Mouse (Mus musculus) cerebellum, adult 18-20 months (tissue): Measurements from ENCODE around the gene Slc39a5.

Experiments
- DNase-seq, 2 experiments: peaks; one replicate each; pipeline ENCODE4 v3.0.0; 2021

Gene Slc39a5

GRCm38 (mm10) chr10:128409692-128410559, 8.9 kb upstream of the Slc39a5 start:
- DNase-seq: peak; percentile 97 to 98

DNA sequence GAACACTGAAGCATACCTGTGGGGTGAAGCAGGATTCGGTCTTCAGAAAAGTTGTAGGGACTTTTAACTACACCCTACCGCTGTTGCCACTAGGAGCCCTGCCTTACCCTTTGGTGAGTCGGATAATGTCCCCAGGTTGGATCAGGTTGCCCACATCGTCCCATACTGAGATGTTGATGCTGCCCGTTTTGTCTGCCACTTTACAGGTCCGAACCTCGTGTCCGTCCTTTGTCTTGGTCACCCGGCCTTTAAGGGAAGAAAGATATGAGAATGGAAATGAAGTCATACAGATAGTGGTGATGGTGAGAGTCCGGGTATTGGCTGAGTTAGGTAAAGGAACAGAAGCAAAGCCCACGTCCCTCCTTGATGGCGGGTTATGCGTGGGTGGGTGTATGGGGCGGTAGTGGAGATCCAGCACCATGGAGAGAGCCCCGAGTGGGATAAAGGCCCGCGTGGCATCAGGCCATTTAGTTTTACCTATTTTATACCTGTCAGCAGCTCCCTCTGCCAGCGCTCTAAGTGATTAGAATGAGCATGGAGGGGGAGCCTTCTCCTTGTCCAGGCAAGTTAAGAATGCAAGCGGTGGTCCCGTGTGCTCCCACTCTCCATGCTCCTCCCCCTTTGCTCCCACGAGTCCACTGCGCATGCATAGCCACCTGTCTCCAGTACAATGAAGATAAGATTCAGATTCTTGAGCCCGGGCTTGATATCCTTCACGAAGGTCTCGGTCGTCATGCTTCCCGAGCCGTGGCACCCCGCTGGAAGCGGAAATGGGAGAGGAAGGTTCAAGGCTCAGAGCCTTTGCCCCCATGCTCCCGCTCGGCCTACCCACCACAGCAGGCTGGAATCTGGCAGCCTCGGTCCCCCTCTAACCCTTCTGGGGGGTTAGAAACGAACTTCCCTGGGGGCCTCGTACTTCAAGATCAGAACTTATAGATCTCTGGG, 7.8 kb upstream of the Slc39a5 start:
- DNase-seq: peak; percentile 46 to 58

DNA sequence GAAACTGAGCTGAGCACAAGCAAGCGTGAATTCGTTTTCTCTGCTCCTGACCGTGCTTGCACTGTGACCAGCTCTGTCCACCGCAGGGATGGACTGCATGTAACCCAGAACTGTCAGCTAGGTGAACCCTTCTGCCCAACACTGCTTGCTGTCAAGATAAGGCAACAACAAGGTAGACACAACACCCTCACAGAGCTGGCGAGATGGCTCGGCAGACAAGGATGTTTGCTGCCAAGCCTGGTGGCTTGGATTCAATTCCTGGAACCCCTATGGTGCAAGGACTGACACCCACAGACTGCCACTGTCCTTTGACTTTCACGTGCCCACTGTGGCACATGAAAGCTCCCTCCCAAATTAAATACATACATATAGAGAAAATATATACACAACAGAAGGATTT, 2.9 kb upstream of the Slc39a5 start:
- peak; percentile 77 for DNase-seq

- DNase-seq: no peak
Measured at GRCm38 (mm10) chr10:128401638-128402037, 609 bp upstream of the Slc39a5 start.

- no peak for DNase-seq
Measured at GRCm38 (mm10) chr10:128400338-128400737, 691 bp downstream of the Slc39a5 start.

- DNase-seq: peak; percentile 59 to 68
Measured at GRCm38 (mm10) chr10:128397466-128397865, 3.6 kb downstream of the Slc39a5 start.

GRCm38 (mm10) chr10:128396716-128397264, 4.2 kb downstream of the Slc39a5 start:
- no peak for DNase-seq

- DNase-seq: no peak
Measured at GRCm38 (mm10) chr10:128396017-128396673, 4.9 kb downstream of the Slc39a5 start.

DNA sequence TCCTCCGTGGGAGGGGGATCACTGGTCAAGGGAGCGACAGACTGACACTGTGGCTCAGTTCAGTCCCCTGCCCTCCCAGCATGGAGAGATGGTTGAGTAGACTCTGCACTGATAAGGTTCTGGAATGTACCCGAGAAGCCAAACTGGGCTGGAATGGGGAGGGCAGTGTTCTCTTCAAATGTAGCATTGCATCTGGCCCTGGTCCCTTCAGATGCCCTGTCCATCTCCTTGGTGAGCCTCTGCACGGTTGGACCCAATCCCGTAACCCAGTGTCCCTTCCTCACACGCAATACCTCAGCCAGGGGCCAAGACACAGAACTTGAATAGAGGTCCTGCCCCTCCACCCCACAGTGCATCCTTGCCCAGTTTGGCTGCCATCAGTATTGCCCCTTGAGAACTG, 9.2 kb downstream of the Slc39a5 start:
- no peak for DNase-seq

GRCm38 (mm10) chr10:128390366-128390765, 10.7 kb downstream of the Slc39a5 start:
- DNase-seq: no peak

DNA sequence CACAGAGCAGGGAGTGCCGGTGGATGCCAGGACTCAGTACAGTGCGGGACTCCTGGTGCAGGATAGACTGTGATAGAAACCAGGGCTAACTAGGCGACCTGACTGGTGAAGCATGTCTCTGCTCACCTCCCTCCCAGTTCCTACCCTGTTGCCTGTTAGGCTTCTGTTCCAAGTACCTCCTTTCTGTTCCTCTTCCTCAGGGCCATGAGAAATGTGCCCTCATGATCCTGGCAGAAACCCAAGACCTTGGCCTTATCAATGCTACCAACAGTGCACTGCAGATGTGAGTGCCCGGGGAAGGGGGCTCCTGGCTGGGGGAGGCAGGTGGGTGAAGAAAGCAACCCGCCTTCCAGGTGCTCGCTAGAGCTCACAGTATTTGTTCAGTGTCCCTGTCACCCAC, 11.5 kb downstream of the Slc39a5 start:
- DNase-seq: no peak

DNA sequence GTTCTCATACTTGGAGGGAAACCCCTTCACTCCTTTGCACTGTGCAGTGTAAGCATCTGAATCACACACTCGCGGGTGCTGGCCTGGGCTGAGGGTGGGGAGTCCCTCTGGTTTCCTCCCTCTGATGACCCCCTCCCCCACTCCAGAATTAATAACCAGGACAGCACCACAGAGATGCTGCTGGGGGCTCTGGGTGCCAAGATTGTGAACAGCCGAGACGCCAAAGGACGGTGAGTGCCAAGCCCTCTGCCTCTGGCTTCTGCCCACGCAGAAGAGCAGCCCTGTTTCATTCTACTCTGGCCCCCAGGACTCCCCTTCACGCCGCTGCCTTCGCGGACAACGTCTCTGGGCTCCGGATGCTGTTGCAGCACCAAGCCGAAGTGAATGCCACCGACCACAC, 12.1 kb downstream of the Slc39a5 start:
- peak in 1 of 2 experiments; percentile 26 for DNase-seq

GRCm38 (mm10) chr10:128385902-128386301, 15.1 kb downstream of the Slc39a5 start:
- DNase-seq: no peak

GRCm38 (mm10) chr10:128382482-128382881, 18.5 kb downstream of the Slc39a5 start:
- no peak for DNase-seq

DNA sequence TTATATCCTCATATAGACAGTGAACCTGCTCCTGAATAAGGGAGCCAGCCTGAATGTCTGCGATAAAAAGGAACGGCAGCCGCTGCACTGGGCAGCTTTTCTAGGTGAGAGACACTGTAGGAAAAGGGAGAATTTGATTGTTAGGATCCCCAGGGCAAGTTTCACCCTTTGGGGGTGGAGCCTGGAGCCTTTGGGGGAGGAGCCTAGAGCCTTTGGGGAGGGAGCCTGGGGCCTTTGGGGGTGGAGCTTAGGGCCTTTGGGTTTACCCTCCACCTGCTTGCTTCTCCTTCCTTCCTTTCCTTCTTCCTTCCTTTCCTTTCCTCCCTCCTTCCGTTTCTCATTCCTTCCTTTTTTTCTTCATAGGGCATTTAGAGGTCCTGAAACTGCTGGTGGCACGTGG, 20.5 kb downstream of the Slc39a5 start:
- DNase-seq: no peak

DNA sequence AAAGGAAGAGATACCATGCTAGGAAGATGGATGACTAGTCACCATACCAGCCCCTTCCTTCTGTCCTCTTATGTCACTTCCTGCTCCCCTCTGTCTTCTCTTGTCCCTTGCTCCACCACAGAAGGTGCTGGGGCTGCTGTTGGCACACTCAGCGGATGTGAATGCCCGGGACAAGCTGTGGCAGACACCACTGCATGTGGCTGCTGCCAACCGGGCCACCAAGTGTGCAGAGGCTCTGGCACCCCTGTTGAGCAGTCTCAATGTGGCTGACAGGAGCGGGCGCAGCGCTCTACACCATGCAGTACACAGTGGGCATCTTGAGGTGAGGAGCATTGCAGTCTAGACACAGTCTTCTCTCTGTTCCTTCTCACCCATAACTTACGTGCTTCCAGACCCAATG, 21.8 kb downstream of the Slc39a5 start:
- peak in 1 of 2 experiments; percentile 27 for DNase-seq

DNA sequence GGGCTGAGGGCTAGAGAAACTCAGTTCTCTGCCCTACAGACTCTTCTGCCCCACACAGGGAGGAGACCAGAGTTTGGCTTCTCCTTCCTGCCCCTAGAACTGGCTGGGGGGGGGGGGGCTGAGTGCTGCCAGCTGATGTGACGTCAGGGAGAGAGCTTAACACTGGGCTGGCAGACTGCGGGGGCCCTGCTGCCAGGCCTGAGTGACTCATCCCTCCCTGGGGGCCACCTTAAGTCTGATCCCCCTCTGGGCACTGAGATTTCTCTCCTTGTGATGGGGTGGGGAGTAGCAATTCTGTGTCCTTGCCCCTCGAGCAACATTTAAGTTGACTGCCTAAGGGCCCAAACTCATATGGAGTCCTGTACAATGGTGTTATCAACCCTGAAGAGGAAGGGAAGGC, 22.6 kb downstream of the Slc39a5 start:
- peak in 1 of 2 experiments; percentile 28 for DNase-seq

DNA sequence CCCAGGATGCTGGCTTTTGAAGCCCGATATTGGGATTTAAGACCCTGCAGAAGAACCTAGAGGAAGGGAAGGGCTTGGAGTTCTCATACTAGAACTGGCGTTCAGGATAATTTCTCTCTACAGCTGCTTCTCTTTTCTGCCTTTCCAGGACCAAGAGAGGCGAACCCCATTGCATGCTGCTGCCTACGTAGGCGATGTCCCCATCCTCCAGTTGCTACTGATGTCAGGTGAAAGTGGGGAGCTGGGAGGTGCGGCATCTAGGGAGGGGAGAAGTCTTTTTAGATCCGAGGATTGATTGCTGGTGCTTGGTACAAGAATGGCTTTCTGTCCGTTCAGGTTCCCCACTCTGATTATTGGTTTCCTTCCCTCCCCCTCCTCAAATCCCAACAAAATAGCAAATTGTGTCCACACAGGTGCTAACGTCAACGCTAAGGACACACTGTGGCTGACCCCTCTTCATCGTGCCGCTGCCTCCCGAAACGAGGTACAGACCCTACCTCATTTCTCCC, 23.0 kb downstream of the Slc39a5 start:
- no peak for DNase-seq

DNA sequence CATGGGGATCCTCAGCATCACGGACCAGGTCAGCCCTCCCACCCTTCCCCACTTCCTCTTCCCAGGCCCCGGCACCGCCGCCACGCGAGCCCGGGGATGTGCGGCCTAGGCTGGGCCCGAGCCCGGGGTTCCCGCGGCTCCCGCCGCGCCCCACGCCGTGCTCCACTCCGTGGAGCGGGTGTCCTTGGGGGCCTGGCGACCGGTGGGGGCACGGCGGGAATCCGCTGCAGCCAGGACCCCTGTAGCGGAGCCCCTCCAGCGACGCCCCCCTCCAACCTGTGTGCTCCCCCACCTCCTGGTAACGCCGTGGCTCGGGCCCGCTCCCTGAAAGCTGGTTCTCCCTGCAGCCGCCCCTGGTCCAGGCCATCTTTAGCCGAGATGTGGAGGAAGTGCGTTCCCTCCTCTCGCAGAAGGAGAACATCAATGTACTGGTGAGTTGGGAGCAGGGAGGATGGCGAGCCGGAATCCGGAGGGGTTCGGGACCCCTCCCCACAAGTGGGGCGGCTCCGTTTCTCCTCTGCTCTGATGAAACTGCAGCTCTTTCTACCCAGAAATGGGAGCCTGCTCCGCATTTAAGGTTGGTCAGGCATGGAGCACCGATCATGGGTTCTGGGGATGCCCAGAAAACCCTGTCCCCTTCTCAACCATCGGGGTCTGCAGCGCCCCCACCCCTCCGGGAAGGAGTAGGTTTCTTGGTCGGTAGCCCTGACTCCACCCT, 23.6 kb downstream of the Slc39a5 start:
- peak in 1 of 2 experiments; percentile 49 for DNase-seq

- peak; percentile 82 to 96 for DNase-seq
Measured at GRCm38 (mm10) chr10:128376455-128377211, 24.4 kb downstream of the Slc39a5 start, which contains the start of gene Ankrd52. Ankrd52 (plus strand) TSS chr10:128377115.

GRCm38 (mm10) chr10:128376099-128376454, 25.0 kb downstream of the Slc39a5 start:
- no peak for DNase-seq
